Mouse (Mus musculus): ENCODE data around the gene Gadd45gip1. TPM values are rescaled to one million over a fixed set of nuclear protein-coding genes. Genes with fewer than 3 reads are reported as not detected.
A peak's percentile ranks its signal among the peaks of the same experiment; 100 is the strongest.

Gene Gadd45gip1
- polyA plus RNA-seq, 1 experiment from 2014 or later: 32.7 TPM

GRCm38 (mm10) chr8:84846722-84847572 is 15.6 kb downstream of the Gadd45gip1 start, which contains the start of gene Calr:
TSS of gene Calr (minus strand) at chr8:84846934.
- Histone ChIP-seq H3K27ac (replicated peaks; ENCODE audit: low read depth, low read length) (peak within 1 kb of the TSS; percentile 88), H3K9ac (replicated peaks; ENCODE audit: low read length) (peak within 1 kb of the TSS; percentile 95), H3K4me2 (ENCODE audit: low read length) (peak within 1 kb of the TSS; percentile 89), H3K4me1 (ENCODE audit: control insufficient read depth, insufficient read depth, low read length) (peaks cover 22% of the 10 kb centered on the region), H3K4me3 (replicated peaks; ENCODE audit: low read depth, low read length) (peak within 1 kb of the TSS; percentile 97), H3K27me3 (ENCODE audit: control insufficient read depth, insufficient read depth, low read length) (no peaks in the 10 kb centered on the region), H3K9me3 (ENCODE audit: control insufficient read depth, low read length) (no peaks in the 10 kb centered on the region), H3K36me3 (ENCODE audit: control insufficient read depth, insufficient read depth, low read length) (peaks cover 35% of the 10 kb centered on the region)
- DNase-seq (peak; percentile 100), ATAC-seq (ENCODE audit: low FRiP score, low TSS enrichment) (peak; percentile 99)
- under 1% methylated on average over 55 of the region's 55 CpGs for WGBS

GRCm38 (mm10) chr8:84847684-84848435 is 16.5 kb downstream of the Gadd45gip1 start:
- Histone ChIP-seq H3K27ac (replicated peaks; ENCODE audit: low read depth, low read length) (peak overlapping the region; percentile 82), H3K36me3 (ENCODE audit: control insufficient read depth, insufficient read depth, low read length) (peaks cover 26% of the 10 kb centered on the region), H3K4me1 (ENCODE audit: control insufficient read depth, insufficient read depth, low read length) (peaks cover 22% of the 10 kb centered on the region), H3K9me3 (ENCODE audit: control insufficient read depth, low read length) (no peaks in the 10 kb centered on the region), H3K4me2 (ENCODE audit: low read length) (peak overlapping the region; percentile 77), H3K27me3 (ENCODE audit: control insufficient read depth, insufficient read depth, low read length) (no peaks in the 10 kb centered on the region), H3K9ac (replicated peaks; ENCODE audit: low read length) (peak overlapping the region; percentile 70), H3K4me3 (replicated peaks; ENCODE audit: low read depth, low read length) (peak overlapping the region; percentile 97)
- 57% methylated on average over 6 of the region's 6 CpGs for WGBS
- ATAC-seq (ENCODE audit: low FRiP score, low TSS enrichment) (no peak), DNase-seq (no peak)

- Histone ChIP-seq H3K4me3 (replicated peaks; ENCODE audit: low read depth, low read length) (peak overlapping the region; percentile 86; the same call in 1 of the 2 replicates), H3K27ac (replicated peaks; ENCODE audit: low read depth, low read length) (no peak overlapping the region)
- ATAC-seq (ENCODE audit: low FRiP score, low TSS enrichment): peak; percentile 9; the same call in 1 of the 2 replicates
Measured at GRCm38 (mm10) chr8:84856434-84856833, 25.1 kb downstream of the Gadd45gip1 start.

GRCm38 (mm10) chr8:84856864-84857441 is 25.6 kb downstream of the Gadd45gip1 start, which contains the start of gene Farsa:
TSS of gene Farsa (plus strand) at chr8:84856989.
- H3K4me2 ChIP-seq (ENCODE audit: low read length): peak within 1 kb of the TSS; percentile 90
- H3K9ac ChIP-seq (replicated peaks; ENCODE audit: low read length): peak within 1 kb of the TSS; percentile 82
- H3K4me3 ChIP-seq (replicated peaks; ENCODE audit: low read depth, low read length): peak within 1 kb of the TSS; percentile 86
- DNase-seq: peak; percentile 97
- no peaks in the 10 kb centered on the region for H3K27me3 ChIP-seq (ENCODE audit: control insufficient read depth, insufficient read depth, low read length)
- H3K9me3 ChIP-seq (ENCODE audit: control insufficient read depth, low read length): no peaks in the 10 kb centered on the region
- ATAC-seq (ENCODE audit: low FRiP score, low TSS enrichment): peak; percentile 89
- H3K4me1 ChIP-seq (ENCODE audit: control insufficient read depth, insufficient read depth, low read length): peaks cover 13% of the 10 kb centered on the region
- under 1% methylated on average over 39 of the region's 39 CpGs for WGBS
- H3K36me3 ChIP-seq (ENCODE audit: control insufficient read depth, insufficient read depth, low read length): peaks cover 29% of the 10 kb centered on the region
- peak within 1 kb of the TSS; percentile 69 for H3K27ac ChIP-seq (replicated peaks; ENCODE audit: low read depth, low read length)

More at GRCm38 (mm10) chr8:84856434-84856833, 25.1 kb downstream of the Gadd45gip1 start:
- Histone ChIP-seq H3K9me3 (ENCODE audit: control insufficient read depth, low read length) (no peaks in the 10 kb centered on the region), H3K27me3 (ENCODE audit: control insufficient read depth, insufficient read depth, low read length) (no peaks in the 10 kb centered on the region), H3K4me1 (ENCODE audit: control insufficient read depth, insufficient read depth, low read length) (peaks cover 13% of the 10 kb centered on the region), H3K4me2 (ENCODE audit: low read length) (peak overlapping the region; percentile 4; the same call in 1 of the 2 replicates), H3K9ac (replicated peaks; ENCODE audit: low read length) (no peak overlapping the region), H3K36me3 (ENCODE audit: control insufficient read depth, insufficient read depth, low read length) (peaks cover 24% of the 10 kb centered on the region)
- no peak for DNase-seq
- 97% methylated on average over 3 of the region's 3 CpGs for WGBS

- ATAC-seq (ENCODE audit: low FRiP score, low TSS enrichment) (peak; percentile 64; the same call in 1 of the 2 replicates), DNase-seq (peak; percentile 75)
- Histone ChIP-seq H3K36me3 (ENCODE audit: control insufficient read depth, insufficient read depth, low read length) (peaks cover 39% of the 10 kb centered on the region), H3K4me1 (ENCODE audit: control insufficient read depth, insufficient read depth, low read length) (peaks cover 5% of the 10 kb centered on the region), H3K4me2 (ENCODE audit: low read length) (peak within 1 kb of the TSS; percentile 69), H3K9ac (replicated peaks; ENCODE audit: low read length) (peak within 1 kb of the TSS; percentile 43), H3K27ac (replicated peaks; ENCODE audit: low read depth, low read length) (no peak within 1 kb of the TSS), H3K4me3 (replicated peaks; ENCODE audit: low read depth, low read length) (peak within 1 kb of the TSS; percentile 36), H3K27me3 (ENCODE audit: control insufficient read depth, insufficient read depth, low read length) (0 out of 2 replicates have a peak, but pooled peaks cover 7% of the 10 kb centered on the region), H3K9me3 (ENCODE audit: control insufficient read depth, low read length) (no peaks in the 10 kb centered on the region)
- WGBS: 15% methylated on average over 46 of the region's 46 CpGs
Measured at GRCm38 (mm10) chr8:84871376-84872308, 40.3 kb downstream of the Gadd45gip1 start, which contains the start of gene Syce2. TSS of gene Syce2 (plus strand) at chr8:84872111.

GRCm38 (mm10) chr8:84872309-84872965 is 41.1 kb downstream of the Gadd45gip1 start:
- Histone ChIP-seq H3K9ac (replicated peaks; ENCODE audit: low read length) (peak overlapping the region; percentile 43), H3K4me1 (ENCODE audit: control insufficient read depth, insufficient read depth, low read length) (peaks cover 5% of the 10 kb centered on the region), H3K27ac (replicated peaks; ENCODE audit: low read depth, low read length) (no peak overlapping the region), H3K4me2 (ENCODE audit: low read length) (peak overlapping the region; percentile 69), H3K4me3 (replicated peaks; ENCODE audit: low read depth, low read length) (peak overlapping the region; percentile 36), H3K36me3 (ENCODE audit: control insufficient read depth, insufficient read depth, low read length) (peaks cover 31% of the 10 kb centered on the region), H3K27me3 (ENCODE audit: control insufficient read depth, insufficient read depth, low read length) (0 out of 2 replicates have a peak, but pooled peaks cover 7% of the 10 kb centered on the region), H3K9me3 (ENCODE audit: control insufficient read depth, low read length) (no peaks in the 10 kb centered on the region)
- DNase-seq (peak; percentile 39), ATAC-seq (ENCODE audit: low FRiP score, low TSS enrichment) (peak; percentile 48)
- 2% methylated on average over 54 of the region's 54 CpGs for whole genome bisulfite sequencing

- Histone ChIP-seq H3K9ac (replicated peaks; ENCODE audit: low read length) (no peak overlapping the region; the same call in 1 of the 2 replicates), H3K4me3 (replicated peaks; ENCODE audit: low read depth, low read length) (peak overlapping the region; percentile 36), H3K9me3 (ENCODE audit: control insufficient read depth, low read length) (no peaks in the 10 kb centered on the region), H3K27me3 (ENCODE audit: control insufficient read depth, insufficient read depth, low read length) (0 out of 2 replicates have a peak, but pooled peaks cover 7% of the 10 kb centered on the region), H3K36me3 (ENCODE audit: control insufficient read depth, insufficient read depth, low read length) (peaks cover 25% of the 10 kb centered on the region), H3K27ac (replicated peaks; ENCODE audit: low read depth, low read length) (no peak overlapping the region), H3K4me1 (ENCODE audit: control insufficient read depth, insufficient read depth, low read length) (peaks cover 5% of the 10 kb centered on the region), H3K4me2 (ENCODE audit: low read length) (peak overlapping the region; percentile 69)
- WGBS: 67% methylated on average over 4 of the region's 4 CpGs
- no peak for DNase-seq
- no peak for ATAC-seq (ENCODE audit: low FRiP score, low TSS enrichment)
Measured at GRCm38 (mm10) chr8:84873016-84873415, 41.7 kb downstream of the Gadd45gip1 start.

Data from midbrain, embryonic 14.5 days (tissue).